Mouse (Mus musculus) stomach, postnatal 0 days (tissue): ENCODE data around the gene Ryr2. TPM values are rescaled to one million over a fixed set of nuclear protein-coding genes. Genes with fewer than 3 reads are reported as not detected.
A peak's percentile ranks its signal among the peaks of the same experiment; 100 is the strongest.

Experiments
- ATAC-seq: fragments of 200-750 bp; cut with Nextera tagmentation; 2 replicates; pipeline ENCODE4 v1.8.0; 2017; ENCODE audit not compliant: low FRiP score, low TSS enrichment
- DNase-seq: peaks from one replicate; pipeline ENCODE4 v3.0.0-alpha.2; 2016; ENCODE audit warnings: low spot score
- H3K27ac ChIP-seq: fragments of 300-500 bp; sonication (generic); replicated peaks from 2 replicates; pipeline ENCODE4 v1.5.1; 2014; ENCODE audit warnings: mild to moderate bottlenecking, control low read depth
- H3K27me3 ChIP-seq: fragments of 300-500 bp; sonication (generic); 2 replicates; pipeline ENCODE4 v1.6.1; 2014; ENCODE audit warnings: low read length; ENCODE audit not compliant: control insufficient read depth, insufficient read depth
- H3K36me3 ChIP-seq: fragments of 300-500 bp; sonication (generic); 2 replicates; pipeline ENCODE4 v1.6.1; 2014; ENCODE audit warnings: low read length, mixed read lengths; ENCODE audit not compliant: control insufficient read depth, insufficient read depth
- H3K4me1 ChIP-seq: fragments of 300-500 bp; sonication (generic); replicated peaks from 2 replicates; pipeline ENCODE4 v1.6.1; 2014; ENCODE audit warnings: antibody characterized with exemption; ENCODE audit not compliant: control insufficient read depth, insufficient read depth
- H3K4me2 ChIP-seq: fragments of 300-500 bp; sonication (generic); replicated peaks from 2 replicates; pipeline ENCODE4 v1.6.1; 2014; ENCODE audit warnings: low read depth, mild to moderate bottlenecking, control low read depth, moderate library complexity
- H3K4me3 ChIP-seq: fragments of 300-500 bp; sonication (generic); 2 replicates; pipeline ENCODE4 v1.5.1; 2014; ENCODE audit warnings: low read depth, low read length, control low read depth
- H3K9ac ChIP-seq: fragments of 300-500 bp; sonication (generic); 2 replicates; pipeline ENCODE4 v1.6.1; 2014; ENCODE audit warnings: mild to moderate bottlenecking, low read length, control low read depth, mixed read lengths
- H3K9me3 ChIP-seq: fragments of 300-500 bp; sonication (generic); 2 replicates; pipeline ENCODE4 v1.6.1; 2016; ENCODE audit warnings: low read length; ENCODE audit not compliant: control insufficient read depth
- CTCF ChIP-seq: IDR thresholded peaks from 2 replicates; pipeline ENCODE4 v1.5.1; 2016; ENCODE audit warnings: antibody characterized with exemption, low read depth, mild to moderate bottlenecking, moderate library complexity
- EP300 ChIP-seq: optimal IDR thresholded peaks from 2 replicates; pipeline ENCODE3; 2016; ENCODE audit warnings: antibody characterized with exemption
- WGBS: fragments of 180-500 bp; shearing (Covaris S2); extraction: QIAGEN DNeasy Blood & Tissue Kit; methylation state at CpG from one replicate; pipeline ENCODE4 v1.1.7; 2014; 5-methylcytosine and 5-hydroxymethylcytosine counted together
- polyA plus RNA-seq: library from polyadenylated mRNA; unstranded; fragments of >200 nt; fragmentation: Nextera tagmentation; extraction: Ambion mirVana; gene quantifications from 2 replicates; pipeline ENCODE4 v1.2.1, GENCODE M21; 2015

The Ryr2 gene
- polyA plus RNA-seq, 1 experiment from 2014 or later: 0.61 TPM

DNA sequence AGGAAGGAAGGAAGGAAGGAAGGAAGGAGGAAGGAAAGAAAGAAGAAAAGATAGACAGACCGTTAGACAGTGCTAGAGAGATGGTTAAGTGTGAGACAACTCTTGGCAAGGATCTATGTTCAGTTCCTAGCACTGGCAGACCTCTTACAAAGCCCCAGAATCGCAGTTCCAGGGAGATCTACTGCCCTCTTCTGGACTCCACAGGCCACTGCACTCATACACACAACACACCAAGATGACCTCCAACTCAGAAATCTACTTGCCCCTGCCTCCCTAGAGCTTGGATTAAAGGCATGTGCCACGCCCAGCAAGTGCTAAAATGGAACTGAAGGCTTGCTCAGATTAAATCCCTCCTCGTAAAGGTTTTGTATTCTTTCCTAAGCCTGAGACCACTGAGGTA, 179.0 kb downstream of the Ryr2 start:
- DNase-seq (no peak), ATAC-seq (no peak)
- no peaks in the 10 kb centered on the region for H3K27me3 ChIP-seq
- TF ChIP-seq EP300 (no peak), CTCF (peak; percentile 29)
- 84% methylated on average over 4 of the region's 4 CpGs for WGBS
- no peak overlapping the region for H3K9ac ChIP-seq
- no peak overlapping the region for H3K4me3 ChIP-seq
- H3K4me1 ChIP-seq: no peaks in the 10 kb centered on the region
- H3K4me2 ChIP-seq: no peak overlapping the region
- no peak overlapping the region for H3K27ac ChIP-seq
- H3K36me3 ChIP-seq: no peaks in the 10 kb centered on the region
- no peaks in the 10 kb centered on the region for H3K9me3 ChIP-seq

DNA sequence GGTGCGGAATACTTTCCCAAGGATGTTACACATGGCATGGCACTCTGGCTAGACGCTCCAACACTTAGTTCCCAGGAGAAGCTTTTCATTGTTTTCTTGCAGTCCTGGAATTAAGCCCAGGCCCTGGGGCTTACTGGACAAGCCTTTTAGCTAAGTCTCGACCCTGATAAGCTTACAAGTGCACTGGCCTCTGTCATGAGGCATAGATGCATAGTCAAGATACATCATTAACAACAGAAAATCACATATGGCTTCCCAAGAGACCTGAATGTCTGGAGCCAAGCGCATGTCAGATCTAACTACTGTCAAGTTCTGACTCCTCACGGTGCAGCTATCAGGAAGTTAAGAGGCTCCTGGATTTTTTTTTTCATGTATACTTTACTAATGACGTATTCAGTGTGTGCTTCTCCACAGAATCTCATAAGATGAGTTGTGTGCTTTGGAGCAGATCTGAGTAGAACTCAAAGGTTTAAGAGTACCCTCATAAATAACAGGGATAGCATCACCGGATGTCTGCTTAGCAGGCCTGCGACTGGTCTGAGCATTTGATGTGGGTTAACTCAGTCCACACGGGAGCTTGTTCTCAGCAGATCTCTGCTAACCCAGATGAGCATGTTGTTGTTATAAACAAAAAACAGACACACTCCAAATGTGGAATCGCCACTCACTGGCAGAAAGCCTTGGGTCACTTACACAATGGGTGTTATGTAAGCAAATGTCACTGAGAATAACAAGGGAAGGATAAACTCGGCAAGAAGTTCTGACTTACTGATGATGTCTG, 179.8 kb downstream of the Ryr2 start:
- no peak for ATAC-seq
- no peak overlapping the region for H3K27ac ChIP-seq
- 61% methylated on average over 11 of the region's 11 CpGs for WGBS

DNA sequence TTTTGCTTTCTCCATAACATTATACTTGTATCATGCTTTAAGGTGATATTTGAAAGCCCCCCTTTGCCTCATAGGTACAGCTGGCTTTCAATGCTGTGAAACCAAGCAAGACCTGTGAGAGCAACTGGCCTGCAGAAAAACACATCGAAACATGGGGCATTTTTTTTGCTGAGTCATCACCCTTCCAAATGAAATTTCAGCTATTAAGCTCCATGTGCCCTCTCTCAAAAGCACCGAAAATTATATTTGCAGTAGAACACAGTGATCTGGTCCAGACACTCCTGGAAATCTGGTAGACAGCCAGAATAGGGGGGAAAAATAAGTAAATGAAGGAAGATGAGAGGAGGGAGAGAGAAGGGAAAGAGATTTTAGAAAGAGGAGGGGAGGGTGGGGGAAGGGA, 180.5 kb downstream of the Ryr2 start:
- H3K27me3 ChIP-seq: no peaks in the 10 kb centered on the region
- no peak overlapping the region for H3K4me2 ChIP-seq
- no peaks in the 10 kb centered on the region for H3K36me3 ChIP-seq
- H3K9ac ChIP-seq: no peak overlapping the region
- ATAC-seq: no peak
- TF ChIP-seq CTCF (no peak), EP300 (no peak)
- DNase-seq: no peak
- H3K27ac ChIP-seq: no peak overlapping the region
- no peak overlapping the region for H3K4me3 ChIP-seq
- no peaks in the 10 kb centered on the region for H3K4me1 ChIP-seq
- 59% methylated on average over 2 of the region's 2 CpGs for WGBS
- H3K9me3 ChIP-seq: no peaks in the 10 kb centered on the region

More for the DNA sequence above, 179.8 kb downstream of the Ryr2 start:
- H3K4me3 ChIP-seq: no peak overlapping the region
- no peaks in the 10 kb centered on the region for H3K4me1 ChIP-seq
- H3K9me3 ChIP-seq: no peaks in the 10 kb centered on the region
- no peaks in the 10 kb centered on the region for H3K36me3 ChIP-seq
- H3K4me2 ChIP-seq: no peak overlapping the region
- H3K9ac ChIP-seq: no peak overlapping the region
- H3K27me3 ChIP-seq: no peaks in the 10 kb centered on the region
- TF ChIP-seq CTCF (no peak), EP300 (no peak)
- no peak for DNase-seq

DNA sequence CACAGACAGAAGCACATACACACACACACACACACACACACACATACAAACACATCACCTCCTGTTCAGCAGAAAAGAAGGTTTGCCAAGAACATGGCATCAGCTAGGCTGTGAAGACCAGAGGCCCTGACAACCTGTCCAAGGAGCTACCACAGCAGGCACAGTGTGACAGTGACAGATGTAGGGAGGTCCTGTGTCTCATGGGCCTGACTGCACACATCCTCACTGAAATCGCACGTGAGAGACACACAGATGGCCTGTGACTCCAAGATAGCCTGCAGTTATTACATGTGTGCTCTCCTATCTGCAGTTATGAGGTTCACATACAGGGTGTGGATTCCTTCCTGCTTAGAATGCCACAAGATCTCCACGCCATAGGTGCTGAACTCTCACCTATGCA, 182.0 kb downstream of the Ryr2 start:
- no peaks in the 10 kb centered on the region for H3K9me3 ChIP-seq
- no peak overlapping the region for H3K9ac ChIP-seq
- H3K4me1 ChIP-seq: no peaks in the 10 kb centered on the region
- no peak for TF ChIP-seq EP300
- no peak for TF ChIP-seq CTCF
- no peak overlapping the region for H3K27ac ChIP-seq
- H3K36me3 ChIP-seq: no peaks in the 10 kb centered on the region
- no peak overlapping the region for H3K4me2 ChIP-seq
- WGBS: 76% methylated on average over 3 of the region's 3 CpGs
- ATAC-seq (no peak), DNase-seq (no peak)
- H3K4me3 ChIP-seq: no peak overlapping the region
- H3K27me3 ChIP-seq: no peaks in the 10 kb centered on the region

DNA sequence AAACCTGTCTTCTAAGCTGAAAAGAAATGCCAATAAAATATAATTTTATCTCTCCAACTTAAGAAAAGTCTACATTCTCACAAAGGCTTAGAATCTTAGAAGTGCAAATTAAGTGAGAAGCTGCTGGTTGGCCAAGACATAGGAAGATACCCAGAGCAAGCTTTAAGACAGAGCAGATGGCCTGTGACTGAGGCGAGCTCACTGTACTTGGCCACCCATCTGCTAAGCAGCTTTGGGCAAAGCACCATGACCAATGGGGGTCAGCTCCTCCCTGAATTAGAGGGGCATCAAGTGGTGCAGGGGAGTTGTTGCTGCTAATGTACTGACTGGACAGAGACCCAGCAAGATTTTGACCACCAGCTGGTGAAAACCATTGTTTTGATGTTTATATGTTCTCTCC, 186.2 kb downstream of the Ryr2 start:
- Histone ChIP-seq H3K27ac (no peak overlapping the region), H3K4me1 (no peaks in the 10 kb centered on the region), H3K4me3 (no peak overlapping the region), H3K9ac (no peak overlapping the region), H3K36me3 (no peaks in the 10 kb centered on the region), H3K4me2 (no peak overlapping the region), H3K27me3 (no peaks in the 10 kb centered on the region), H3K9me3 (no peaks in the 10 kb centered on the region)
- no peak for DNase-seq
- TF ChIP-seq CTCF (no peak), EP300 (no peak)
- ATAC-seq: no peak
- WGBS: 75% methylated on average over 1 of the region's 1 CpGs

DNA sequence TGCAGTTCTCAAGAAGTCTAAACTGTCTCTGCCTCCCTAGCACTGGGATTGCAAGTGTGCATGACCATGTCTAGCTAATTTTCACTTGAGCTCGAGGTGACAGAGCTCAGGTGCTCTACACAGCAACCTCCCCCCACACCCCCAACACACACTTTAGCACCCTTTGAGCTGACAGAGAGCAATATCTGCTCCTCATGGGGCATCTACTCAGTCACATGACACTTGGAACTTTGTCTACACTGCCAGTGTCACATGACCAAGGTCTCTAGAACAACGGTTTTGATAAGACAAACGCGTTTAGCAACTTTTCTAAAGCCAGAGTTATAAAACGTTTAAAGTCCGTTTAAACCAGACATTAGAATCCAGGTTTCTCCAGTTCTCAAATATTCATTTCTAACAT, 187.3 kb downstream of the Ryr2 start:
- Histone ChIP-seq H3K27ac (no peak overlapping the region), H3K36me3 (no peaks in the 10 kb centered on the region), H3K9me3 (no peaks in the 10 kb centered on the region), H3K4me3 (no peak overlapping the region), H3K4me2 (no peak overlapping the region), H3K27me3 (no peaks in the 10 kb centered on the region), H3K4me1 (no peaks in the 10 kb centered on the region), H3K9ac (no peak overlapping the region)
- 69% methylated on average over 6 of the region's 6 CpGs for WGBS
- DNase-seq: no peak
- ATAC-seq: no peak
- no peak for TF ChIP-seq CTCF
- TF ChIP-seq EP300: no peak
